Mouse (Mus musculus) kidney, embryonic 16.5 days (tissue): ENCODE data around the gene 1700001J03Rik. TPM values are rescaled to one million over a fixed set of nuclear protein-coding genes. Genes with fewer than 3 reads are reported as not detected.

ENCODE experiments used
- ATAC-seq: fragments of 200-750 bp; cut with Nextera tagmentation; 2 replicates; pipeline ENCODE4 v1.8.0; 2017; ENCODE audit warnings: moderate TSS enrichment; ENCODE audit not compliant: low FRiP score, low TSS enrichment
- H3K27ac ChIP-seq: fragments of 300-500 bp; sonication (generic); 2 replicates; pipeline ENCODE4 v1.5.1; 2014; ENCODE audit warnings: low read length
- H3K27me3 ChIP-seq: fragments of 300-500 bp; sonication (generic); 2 replicates; pipeline ENCODE4 v1.6.1; 2014; ENCODE audit warnings: low read length, control low read depth, mixed read lengths; ENCODE audit not compliant: insufficient read depth
- H3K36me3 ChIP-seq: fragments of 300-500 bp; sonication (generic); 2 replicates; pipeline ENCODE4 v1.6.1; 2014; ENCODE audit warnings: low read length, control low read depth, mixed read lengths; ENCODE audit not compliant: insufficient read depth
- H3K4me1 ChIP-seq: fragments of 300-500 bp; sonication (generic); 2 replicates; pipeline ENCODE4 v1.6.1; 2014; ENCODE audit warnings: low read length, control low read depth, mixed read lengths; ENCODE audit not compliant: insufficient read depth
- H3K4me2 ChIP-seq: fragments of 300-500 bp; sonication (generic); replicated peaks from 2 replicates; pipeline ENCODE4 v1.6.1; 2014; ENCODE audit warnings: low read depth, low read length
- H3K4me3 ChIP-seq: fragments of 300-500 bp; sonication (generic); 2 replicates; pipeline ENCODE4 v1.5.1; 2014; ENCODE audit warnings: mild to moderate bottlenecking, low read length
- H3K9ac ChIP-seq: fragments of 300-500 bp; sonication (generic); replicated peaks from 2 replicates; pipeline ENCODE4 v1.6.1; 2014; ENCODE audit warnings: low read length
- H3K9me3 ChIP-seq: fragments of 300-500 bp; sonication (generic); 2 replicates; pipeline ENCODE4 v1.6.1; 2016; ENCODE audit warnings: low read length, control low read depth
- WGBS: fragments of 180-500 bp; shearing (Covaris S2); extraction: QIAGEN DNeasy Blood & Tissue Kit; methylation state at CpG from one replicate; pipeline ENCODE4 v1.1.7; 2014; 5-methylcytosine and 5-hydroxymethylcytosine counted together
- polyA plus RNA-seq: library from polyadenylated mRNA; unstranded; fragments of >200 nt; fragmentation: Nextera tagmentation; extraction: Ambion mirVana; gene quantifications from 2 replicates; pipeline ENCODE4 v1.2.1, GENCODE M21; 2015

1700001J03Rik gene
- polyA plus RNA-seq, 1 experiment from 2014 or later, result 0.21 TPM

DNA sequence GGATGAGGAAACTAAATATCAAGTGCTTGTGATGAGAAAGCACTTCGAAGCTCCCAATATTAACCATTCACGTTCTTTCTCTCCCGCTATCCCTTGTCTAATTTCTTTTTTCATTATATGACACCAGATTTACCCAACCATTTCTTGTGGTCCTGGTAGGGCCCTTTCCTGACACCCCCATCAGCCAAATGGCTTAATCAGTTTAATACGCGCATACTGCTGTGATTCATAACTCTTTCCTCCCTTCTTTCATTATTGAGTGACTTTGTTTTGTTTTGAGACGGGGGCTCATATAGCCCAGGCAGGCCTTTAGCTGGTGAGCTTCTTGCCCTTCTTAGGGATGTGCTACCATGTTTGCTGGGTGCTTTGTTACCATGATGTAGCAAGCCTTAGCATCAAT lies 36.6 kb upstream of the 1700001J03Rik start:
- ATAC-seq, result no peak
- Histone ChIP-seq H3K9me3 (no peaks in the 10 kb centered on the region), H3K4me2 (peak overlapping the region; percentile 61), H3K4me3 (peak overlapping the region; percentile 86), H3K36me3 (peaks cover 21% of the 10 kb centered on the region), H3K27ac (peak overlapping the region; percentile 99), H3K27me3 (no peaks in the 10 kb centered on the region), H3K9ac (peak overlapping the region; percentile 93), H3K4me1 (peaks cover 15% of the 10 kb centered on the region)
- WGBS, result 19% methylated on average over 6 of the region's 6 CpGs

DNA sequence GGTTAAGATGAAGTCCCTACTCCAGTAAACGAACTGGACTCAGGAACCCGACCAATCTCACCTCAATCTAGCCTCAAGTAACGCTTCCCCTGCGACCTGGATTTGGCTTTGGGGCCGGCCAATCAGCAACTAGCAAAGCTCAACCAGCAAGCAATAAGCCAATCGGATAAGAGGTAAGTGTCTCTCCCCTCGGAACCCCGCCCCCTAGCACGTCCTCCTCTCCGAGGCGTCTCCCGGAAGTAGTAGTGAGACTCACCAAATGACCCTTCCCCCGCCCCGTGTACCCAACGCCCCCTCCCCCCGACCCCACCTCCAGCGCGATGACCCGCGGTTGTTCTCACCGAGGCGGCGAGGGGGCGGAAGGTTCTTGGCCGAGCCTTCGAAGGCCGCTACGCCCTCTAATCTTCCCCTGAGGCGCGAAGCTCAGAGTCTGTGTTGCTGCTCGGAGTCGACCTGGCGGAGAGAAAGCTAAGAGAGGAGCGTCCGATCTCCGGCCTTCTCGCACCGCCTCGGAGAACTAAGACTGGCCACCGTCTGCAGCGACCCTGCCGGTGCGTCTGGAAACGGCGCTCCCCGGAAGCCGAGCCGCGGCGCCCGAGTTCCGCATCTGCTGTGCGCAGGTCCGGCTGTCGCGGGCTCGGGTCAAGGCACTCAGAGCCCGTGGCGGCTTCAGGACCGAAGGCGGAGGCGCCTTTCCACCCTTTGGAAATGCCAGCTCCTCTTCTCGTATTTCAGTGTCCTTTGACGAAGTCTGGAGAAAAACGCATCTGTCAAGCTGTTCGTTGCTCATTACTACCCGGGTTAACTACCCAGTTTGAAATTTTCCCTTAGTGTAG lies 36.0 kb upstream of the 1700001J03Rik start, which contains the start of gene Rnf6:
Rnf6 (minus strand) TSS at position 677 of the 836 bp plus-strand sequence.
- peak within 1 kb of the TSS; percentile 61 for H3K4me2 ChIP-seq
- peak within 1 kb of the TSS; percentile 93 for H3K9ac ChIP-seq
- H3K27ac ChIP-seq, result peak within 1 kb of the TSS; percentile 99
- peaks cover 15% of the 10 kb centered on the region for H3K4me1 ChIP-seq
- peak within 1 kb of the TSS; percentile 86 for H3K4me3 ChIP-seq
- peak; percentile 100 for ATAC-seq
- WGBS, result under 1% methylated on average over 57 of the region's 67 CpGs
- H3K9me3 ChIP-seq, result no peaks in the 10 kb centered on the region
- peaks cover 27% of the 10 kb centered on the region for H3K36me3 ChIP-seq
- no peaks in the 10 kb centered on the region for H3K27me3 ChIP-seq

DNA sequence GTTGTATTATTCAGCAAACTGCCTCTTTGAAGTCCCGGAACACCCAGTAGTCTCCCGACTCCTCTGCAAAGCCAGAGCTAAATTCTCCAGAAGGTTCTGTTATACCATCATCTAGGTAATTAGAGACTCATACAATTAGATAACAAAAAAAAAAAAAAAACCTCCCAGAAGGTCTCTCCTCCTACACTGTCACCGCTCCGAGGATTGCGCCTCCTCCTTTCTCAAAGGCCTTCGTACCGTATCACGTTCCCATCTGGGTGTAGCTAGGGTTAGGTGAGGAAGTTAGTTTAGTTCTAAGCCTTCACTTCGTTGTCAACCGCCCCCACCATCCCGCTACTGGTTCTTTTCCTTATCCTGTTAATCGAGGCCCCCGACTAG lies 35.4 kb upstream of the 1700001J03Rik start:
- Histone ChIP-seq H3K4me2 (peak overlapping the region; percentile 61), H3K9me3 (no peaks in the 10 kb centered on the region)
- WGBS, result 5% methylated on average over 13 of the region's 13 CpGs

DNA sequence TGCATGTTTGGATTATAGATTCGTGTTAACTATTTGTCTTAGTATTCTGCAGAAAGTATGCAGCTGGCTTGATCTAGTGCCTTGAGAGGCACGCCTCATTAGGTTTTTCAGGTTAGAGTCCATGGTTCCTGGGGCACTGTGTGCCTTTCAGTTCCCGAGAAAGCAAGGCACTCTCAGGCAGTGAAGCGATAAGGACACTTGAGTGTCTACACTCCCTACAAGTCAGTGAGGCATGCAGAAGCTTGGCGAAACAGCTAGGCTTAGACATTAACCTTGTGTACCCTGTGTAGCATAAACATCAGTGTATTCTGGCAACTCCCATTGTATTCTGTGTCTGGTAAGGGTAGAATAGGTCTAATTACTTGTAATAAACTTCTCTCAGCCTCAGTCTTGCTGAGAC lies 20.4 kb upstream of the 1700001J03Rik start:
- 0 out of 2 replicates have a peak, but pooled peaks cover 2% of the 10 kb centered on the region for H3K9me3 ChIP-seq
- ATAC-seq, result peak; percentile 99
- H3K4me1 ChIP-seq, result peaks cover 19% of the 10 kb centered on the region
- no peak overlapping the region for H3K4me2 ChIP-seq
- H3K27me3 ChIP-seq, result no peaks in the 10 kb centered on the region
- no peak overlapping the region for H3K9ac ChIP-seq
- 46% methylated on average over 5 of the region's 5 CpGs for WGBS
- H3K27ac ChIP-seq, result peak overlapping the region; percentile 93
- H3K4me3 ChIP-seq, result no peak overlapping the region
- peaks cover 78% of the 10 kb centered on the region for H3K36me3 ChIP-seq

More for the DNA sequence above, 35.4 kb upstream of the 1700001J03Rik start:
- Histone ChIP-seq H3K4me3 (peak overlapping the region; percentile 86), H3K27me3 (no peaks in the 10 kb centered on the region), H3K4me1 (peaks cover 15% of the 10 kb centered on the region), H3K9ac (peak overlapping the region; percentile 93), H3K27ac (peak overlapping the region; percentile 99), H3K36me3 (peaks cover 33% of the 10 kb centered on the region)
- peak; percentile 82 for ATAC-seq

DNA sequence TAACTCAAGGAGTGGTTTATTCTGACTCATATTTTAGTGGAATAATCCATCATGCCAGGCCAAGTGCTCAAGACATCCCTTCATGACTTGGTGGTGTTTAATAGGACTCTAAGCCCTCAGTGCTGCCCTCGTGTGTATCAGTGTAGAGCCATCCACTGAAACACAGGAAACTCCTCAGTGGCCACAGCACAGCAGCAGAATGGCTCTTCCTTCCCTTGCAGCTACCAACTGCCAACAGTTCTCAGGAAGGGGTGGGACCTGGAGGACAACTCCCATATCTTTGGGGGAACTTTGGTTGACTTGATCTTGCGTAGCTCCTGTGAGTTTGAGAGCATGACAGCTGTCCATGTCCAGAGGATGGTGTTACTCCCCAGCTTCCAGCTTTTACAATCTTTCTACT lies 18.8 kb upstream of the 1700001J03Rik start:
- peaks cover 19% of the 10 kb centered on the region for H3K4me1 ChIP-seq
- H3K4me3 ChIP-seq, result no peak overlapping the region
- no peaks in the 10 kb centered on the region for H3K27me3 ChIP-seq
- no peak overlapping the region for H3K9ac ChIP-seq
- 0 out of 2 replicates have a peak, but pooled peaks cover 3% of the 10 kb centered on the region for H3K9me3 ChIP-seq
- H3K36me3 ChIP-seq, result peaks cover 67% of the 10 kb centered on the region
- ATAC-seq, result no peak
- H3K27ac ChIP-seq, result no peak overlapping the region
- no peak overlapping the region for H3K4me2 ChIP-seq
- 84% methylated on average over 2 of the region's 2 CpGs for WGBS

DNA sequence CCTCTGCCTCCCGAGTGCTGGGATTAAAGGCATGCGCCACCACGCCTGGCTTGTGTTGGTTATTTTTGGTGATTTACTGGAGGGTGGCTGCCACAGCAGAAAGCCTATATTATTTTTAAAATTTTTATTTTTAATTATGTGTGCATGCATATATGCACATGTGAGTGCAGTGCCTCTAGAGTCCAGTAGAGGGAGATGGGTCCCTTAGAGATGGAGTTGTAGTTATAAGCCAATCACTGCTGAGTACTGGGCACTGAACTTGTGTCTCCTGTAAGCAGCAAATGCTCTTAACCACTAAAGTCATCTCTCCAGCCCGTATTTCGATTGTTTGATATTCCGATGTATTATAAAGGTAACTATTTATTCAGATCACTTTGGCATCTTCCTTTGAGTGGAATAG lies 15.5 kb upstream of the 1700001J03Rik start:
- Histone ChIP-seq H3K9ac (no peak overlapping the region), H3K9me3 (0 out of 2 replicates have a peak, but pooled peaks cover 3% of the 10 kb centered on the region), H3K27ac (no peak overlapping the region), H3K4me2 (no peak overlapping the region), H3K27me3 (no peaks in the 10 kb centered on the region), H3K4me3 (no peak overlapping the region), H3K36me3 (peaks cover 38% of the 10 kb centered on the region), H3K4me1 (peaks cover 10% of the 10 kb centered on the region)
- 92% methylated on average over 6 of the region's 6 CpGs for WGBS
- ATAC-seq, result no peak

DNA sequence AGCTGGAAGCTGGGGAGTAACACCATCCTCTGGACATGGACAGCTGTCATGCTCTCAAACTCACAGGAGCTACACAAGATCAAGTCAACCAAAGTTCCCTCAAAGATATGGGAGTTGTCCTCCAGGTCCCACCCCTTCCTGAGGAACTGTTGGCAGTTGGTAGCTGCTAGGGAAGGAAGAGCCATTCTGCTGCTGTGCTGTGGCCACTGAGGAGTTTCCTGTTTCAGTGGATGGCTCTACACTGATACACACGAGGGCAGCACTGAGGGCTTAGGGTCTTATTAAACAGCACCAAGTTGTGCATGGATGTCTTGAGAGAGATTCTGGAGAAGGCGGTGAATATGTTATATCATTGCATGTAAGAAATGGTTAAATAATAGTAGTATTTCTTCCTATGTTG lies 14.4 kb upstream of the 1700001J03Rik start:
- no peak overlapping the region for H3K4me3 ChIP-seq
- ATAC-seq, result peak; percentile 27; the same call in 1 of the 2 replicates
- 0 out of 2 replicates have a peak, but pooled peaks cover 3% of the 10 kb centered on the region for H3K9me3 ChIP-seq
- no peak overlapping the region for H3K4me2 ChIP-seq
- peaks cover 2% of the 10 kb centered on the region; the same call in 1 of the 2 replicates for H3K4me1 ChIP-seq
- peaks cover 29% of the 10 kb centered on the region for H3K36me3 ChIP-seq
- H3K27me3 ChIP-seq, result no peaks in the 10 kb centered on the region
- 73% methylated on average over 2 of the region's 2 CpGs for WGBS
- 0 out of 2 replicates have a peak overlapping the region, but pooled peaks have one; percentile 53 for H3K27ac ChIP-seq
- no peak overlapping the region for H3K9ac ChIP-seq

DNA sequence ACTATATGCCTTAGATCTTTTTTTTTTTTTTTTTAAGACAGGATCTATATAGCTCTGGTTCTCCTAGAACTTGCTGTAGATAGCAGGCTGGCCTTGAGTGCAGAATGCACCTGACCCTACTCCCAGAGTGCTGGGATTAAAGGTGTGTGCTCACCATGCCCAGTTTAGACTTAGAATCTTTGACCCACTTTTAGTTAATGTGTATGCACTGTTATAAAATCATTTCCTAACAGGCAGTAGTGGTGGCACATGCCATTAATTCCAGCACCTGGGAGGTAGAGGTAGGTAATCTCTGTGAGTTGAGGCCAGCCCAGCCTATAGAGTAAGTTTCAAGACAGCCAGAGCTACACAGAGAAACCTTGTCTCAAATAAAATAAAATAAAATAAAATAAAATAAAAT lies 14.0 kb upstream of the 1700001J03Rik start:
- H3K36me3 ChIP-seq, result peaks cover 25% of the 10 kb centered on the region
- 0 out of 2 replicates have a peak, but pooled peaks cover 3% of the 10 kb centered on the region for H3K9me3 ChIP-seq
- no peak overlapping the region for H3K4me3 ChIP-seq
- H3K27ac ChIP-seq, result no peak overlapping the region
- peak; percentile 93 for ATAC-seq
- H3K4me2 ChIP-seq, result no peak overlapping the region
- no peaks in the 10 kb centered on the region for H3K27me3 ChIP-seq
- H3K4me1 ChIP-seq, result no peaks in the 10 kb centered on the region
- H3K9ac ChIP-seq, result no peak overlapping the region

DNA sequence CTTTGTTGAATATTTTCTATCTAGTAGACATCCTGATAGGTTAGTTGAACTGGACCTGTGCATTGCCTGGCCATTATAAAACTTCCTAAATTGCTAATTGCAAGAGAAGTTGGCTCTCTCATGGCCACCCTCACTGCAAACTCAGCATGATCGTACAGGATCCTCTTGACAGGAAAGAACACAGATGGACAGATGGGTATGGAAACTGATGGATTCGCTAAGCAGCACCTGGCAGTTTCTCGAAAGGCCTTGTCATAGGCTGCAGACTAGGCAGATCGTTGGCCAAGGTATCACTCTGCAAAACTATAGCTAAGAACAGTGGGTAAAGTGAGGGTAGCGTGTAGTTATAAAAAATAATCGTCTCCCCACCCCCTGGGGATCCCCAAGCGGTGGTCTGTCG lies 8.3 kb upstream of the 1700001J03Rik start:
- Histone ChIP-seq H3K4me1 (no peaks in the 10 kb centered on the region), H3K27me3 (no peaks in the 10 kb centered on the region), H3K36me3 (no peaks in the 10 kb centered on the region), H3K4me2 (no peak overlapping the region), H3K4me3 (no peak overlapping the region), H3K9me3 (no peaks in the 10 kb centered on the region), H3K27ac (no peak overlapping the region), H3K9ac (no peak overlapping the region)
- 87% methylated on average over 8 of the region's 8 CpGs for WGBS
- ATAC-seq, result no peak
